In genomic region chr11:36096219-36096618, GRCm38 (mm10) we compare ENCODE assay signal across 11 mouse cellular contexts.
DNase-seq lines count a peak whose midpoint lies in the region; ATAC-seq and TF ChIP-seq lines count a peak whose summit lies in the region.
"Had no signal": no experiment of that assay in that cellular context is flagged by ENCODE, and none has a peak within 500 bp of the region (broad histone marks: within the 10 kb centered on the region; RNA-seq: fewer than 3 reads in every experiment).

No protein-coding gene starts in this region.

- H3K4me1 ChIP-seq in forebrain, embryonic 16.5 days (replicated peaks; ENCODE audit: control insufficient read depth, insufficient read depth, low read length) = peaks cover 8% of the 10 kb centered on the region
- H3K4me1 ChIP-seq: midbrain, embryonic 12.5 days had no signal

- H3K27me3 ChIP-seq in forebrain, embryonic 16.5 days (replicated peaks; ENCODE audit: control insufficient read depth, insufficient read depth, low read length) = no peaks in the 10 kb centered on the region
- H3K27me3 ChIP-seq: embryonic facial prominence, embryonic 15.5 days; midbrain, embryonic 12.5 days had no signal

- no peak for TF ChIP-seq CTCF in gastrocnemius, adult 2 months (IDR thresholded peaks at IDR 0.05)
- no peak for TF ChIP-seq CTCF in brain, embryonic 14.5 days (IDR thresholded peaks at IDR 0.05; ENCODE audit: borderline replicate concordance, extremely low read depth, insufficient read depth, insufficient read length)

- 40% methylated on average over 14 of the region's 14 CpGs for WGBS in forebrain, embryonic 16.5 days

- H3K9me3 ChIP-seq in forebrain, embryonic 16.5 days (ENCODE audit: control insufficient read depth, low read length) = no peaks in the 10 kb centered on the region
- H3K9me3 ChIP-seq: embryonic facial prominence, embryonic 15.5 days; midbrain, embryonic 12.5 days had no signal

- H3K4me3 ChIP-seq in gastrocnemius, adult 2 months = no peak overlapping the region
- H3K4me3 ChIP-seq in forebrain, embryonic 16.5 days (replicated peaks; ENCODE audit: low read length) = no peak overlapping the region
- H3K4me3 ChIP-seq: embryonic facial prominence, embryonic 15.5 days; midbrain, embryonic 12.5 days had no signal

- intact Hi-C loops in gastrocnemius, adult 2 months (cut with DNase I) = no loop called here
- intact Hi-C loops in gastrocnemius, postnatal 36 days (cut with DNase I) = no loop called here
- intact Hi-C loops in left cerebral cortex, postnatal 36 days (cut with DNase I) = no loop called here

- H3K27ac ChIP-seq in gastrocnemius, adult 2 months = no peak overlapping the region
- no peak overlapping the region for H3K27ac ChIP-seq in forebrain, embryonic 16.5 days (ENCODE audit: low read length)
- H3K27ac ChIP-seq: embryonic facial prominence, embryonic 15.5 days; midbrain, embryonic 12.5 days had no signal

- no peak for TF ChIP-seq POLR2A in brain, embryonic 14.5 days (IDR thresholded peaks at IDR 0.05; ENCODE audit: borderline replicate concordance, extremely low read depth, insufficient read depth, insufficient read length, poor library complexity, severe bottlenecking)

- H3K4me2 ChIP-seq in forebrain, embryonic 16.5 days (ENCODE audit: low read length) = no peak overlapping the region
- H3K4me2 ChIP-seq: embryonic facial prominence, embryonic 15.5 days; midbrain, embryonic 12.5 days had no signal

- no peaks in the 10 kb centered on the region for H3K36me3 ChIP-seq in forebrain, embryonic 16.5 days (ENCODE audit: control insufficient read depth, insufficient read depth)
- H3K36me3 ChIP-seq: embryonic facial prominence, embryonic 15.5 days had no signal

- DNase-seq in gastrocnemius, adult 2 months = peak; percentile 22
- no peak for DNase-seq in gastrocnemius, postnatal 36 days
- DNase-seq in brain, embryonic 14.5 days (ENCODE audit: low read depth) = peak; percentile 91
- DNase-seq in left cerebral cortex, postnatal 36 days (ENCODE audit: low spot score in 2 of 2) = peak; percentile 57 to 62
- DNase-seq in embryo, embryonic 11 days = no peak
- no peak for DNase-seq in lung, postnatal 10 days
- no peak for DNase-seq in lung, postnatal 4 days

- H3K9ac ChIP-seq in forebrain, embryonic 16.5 days (replicated peaks; ENCODE audit: low read depth, low read length) = no peak overlapping the region
- H3K9ac ChIP-seq: embryonic facial prominence, embryonic 15.5 days; midbrain, embryonic 12.5 days had no signal

- ATAC-seq in forebrain, embryonic 16.5 days = peak; percentile 81
- ATAC-seq: CD4-positive, CD25-positive, alpha-beta regulatory T cell, adult 4 months had no signal

Comparison
In these comparisons a context has a peak if more than half of its experiments do, and no peak if none do; other contexts are left out.
1. DNase-seq: peak in gastrocnemius, adult 2 months (single experiment), brain, embryonic 14.5 days (single experiment) and left cerebral cortex, postnatal 36 days (2 of 2); none in gastrocnemius, postnatal 36 days (0 of 2), embryo, embryonic 11 days (single experiment), lung, postnatal 10 days (single experiment) and lung, postnatal 4 days (0 of 2).